Mouse (Mus musculus): ENCODE results near the gene Ptdss2. TPM values are rescaled to one million over a fixed set of nuclear protein-coding genes. Genes with fewer than 3 reads are reported as not detected.

Ptdss2 gene
- polyA plus RNA-seq, 1 experiment from 2014 or later = 60.3 TPM

DNA sequence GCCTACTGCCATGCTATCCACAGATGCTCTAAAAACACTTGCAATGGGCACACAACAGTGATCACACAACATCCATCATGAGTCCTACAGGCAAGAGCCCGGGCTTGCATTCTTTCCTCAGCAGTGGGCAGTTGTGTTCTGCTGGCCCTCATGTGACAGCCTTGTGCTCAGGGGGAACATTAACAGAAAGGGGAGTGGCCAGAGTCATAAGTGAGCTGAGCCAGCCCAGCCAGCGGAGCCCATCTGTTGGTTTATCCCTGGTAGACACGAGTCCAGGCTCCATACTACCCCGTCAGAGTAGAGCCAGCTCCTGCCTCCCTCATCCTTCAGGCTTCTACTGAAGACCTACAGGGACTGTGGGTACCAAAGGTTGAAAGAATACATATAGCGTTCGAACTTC, 28.2 kb upstream of the Ptdss2 start:
- H3K9ac ChIP-seq (ENCODE audit: low read depth, low read length) = no peak overlapping the region
- H3K4me2 ChIP-seq (ENCODE audit: low read depth, low read length) = no peak overlapping the region
- no peak overlapping the region for H3K27ac ChIP-seq (ENCODE audit: low read length)
- no peaks in the 10 kb centered on the region for H3K36me3 ChIP-seq (ENCODE audit: control insufficient read depth, insufficient read depth, low read length)
- peaks cover 34% of the 10 kb centered on the region for H3K4me1 ChIP-seq (ENCODE audit: control insufficient read depth, insufficient read depth, low read length)
- WGBS = 75% methylated on average over 6 of the region's 6 CpGs
- H3K4me3 ChIP-seq (ENCODE audit: low read length) = no peak overlapping the region
- ATAC-seq = no peak
- H3K27me3 ChIP-seq (replicated peaks; ENCODE audit: control insufficient read depth, insufficient read depth, low read length) = no peaks in the 10 kb centered on the region
- H3K9me3 ChIP-seq (ENCODE audit: control insufficient read depth, low read length) = no peaks in the 10 kb centered on the region

DNA sequence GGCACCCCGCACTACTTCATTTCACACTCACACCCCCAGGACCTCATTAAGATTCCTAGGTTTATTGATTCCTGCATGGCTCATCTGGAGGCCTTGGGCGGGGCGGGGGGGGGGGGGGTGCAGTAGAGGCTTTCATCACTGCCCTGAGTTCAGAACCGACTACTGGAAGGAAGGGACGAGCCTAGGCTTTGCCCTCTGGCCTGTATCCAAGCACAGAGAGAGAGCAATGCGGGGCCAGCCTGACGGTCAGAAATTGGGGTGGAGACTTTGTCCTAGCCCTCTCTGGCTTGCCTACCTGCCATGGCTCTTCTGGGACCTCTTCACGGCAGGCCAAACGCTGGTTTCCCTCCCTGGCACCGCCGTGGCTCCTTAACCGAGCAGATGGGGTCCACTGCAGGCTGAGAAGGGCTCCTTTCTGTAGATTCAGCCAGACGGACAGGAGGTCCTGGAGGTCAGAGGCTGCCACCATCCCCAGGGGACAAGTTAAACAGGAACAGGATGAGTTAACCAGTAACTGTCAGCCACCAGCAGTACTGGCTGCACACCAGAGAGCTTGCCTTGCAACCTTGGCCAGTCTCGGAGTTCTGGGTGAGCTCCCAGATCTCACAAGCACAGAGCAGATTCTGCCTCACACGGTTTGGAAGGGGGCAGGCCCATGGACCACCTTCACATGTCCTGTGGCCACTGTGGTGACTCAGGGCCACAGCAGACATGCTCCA, 27.5 kb upstream of the Ptdss2 start:
- WGBS = 61% methylated on average over 15 of the region's 15 CpGs
- no peaks in the 10 kb centered on the region for H3K27me3 ChIP-seq (replicated peaks; ENCODE audit: control insufficient read depth, insufficient read depth, low read length)
- H3K4me1 ChIP-seq (ENCODE audit: control insufficient read depth, insufficient read depth, low read length) = peaks cover 35% of the 10 kb centered on the region
- H3K9ac ChIP-seq (ENCODE audit: low read depth, low read length) = peak overlapping the region; percentile 32
- H3K9me3 ChIP-seq (ENCODE audit: control insufficient read depth, low read length) = no peaks in the 10 kb centered on the region
- no peak overlapping the region for H3K4me3 ChIP-seq (ENCODE audit: low read length)
- ATAC-seq = no peak
- no peaks in the 10 kb centered on the region for H3K36me3 ChIP-seq (ENCODE audit: control insufficient read depth, insufficient read depth, low read length)
- H3K4me2 ChIP-seq (ENCODE audit: low read depth, low read length) = no peak overlapping the region
- H3K27ac ChIP-seq (ENCODE audit: low read length) = no peak overlapping the region; the same call in 1 of the 2 replicates

DNA sequence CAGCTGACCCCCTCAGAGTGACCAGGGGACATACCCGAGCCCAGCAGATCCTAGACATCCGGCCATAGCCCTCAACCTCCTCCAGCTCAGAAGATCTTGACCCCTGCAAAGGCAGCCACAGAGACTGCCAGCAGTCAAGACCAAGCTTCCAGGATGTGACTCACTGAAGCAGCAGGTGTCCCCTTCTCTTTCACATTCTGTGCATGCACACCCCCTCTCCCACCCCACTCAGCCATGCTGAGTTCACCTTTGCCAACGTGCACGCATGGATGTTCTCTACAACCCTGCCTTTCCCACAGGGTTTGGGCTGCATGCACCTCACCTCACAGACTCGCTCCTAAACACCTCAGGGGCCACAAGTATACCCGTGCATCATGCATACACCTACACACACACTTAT, 26.2 kb upstream of the Ptdss2 start:
- no peak overlapping the region; the same call in 1 of the 2 replicates for H3K4me2 ChIP-seq (ENCODE audit: low read depth, low read length)

DNA sequence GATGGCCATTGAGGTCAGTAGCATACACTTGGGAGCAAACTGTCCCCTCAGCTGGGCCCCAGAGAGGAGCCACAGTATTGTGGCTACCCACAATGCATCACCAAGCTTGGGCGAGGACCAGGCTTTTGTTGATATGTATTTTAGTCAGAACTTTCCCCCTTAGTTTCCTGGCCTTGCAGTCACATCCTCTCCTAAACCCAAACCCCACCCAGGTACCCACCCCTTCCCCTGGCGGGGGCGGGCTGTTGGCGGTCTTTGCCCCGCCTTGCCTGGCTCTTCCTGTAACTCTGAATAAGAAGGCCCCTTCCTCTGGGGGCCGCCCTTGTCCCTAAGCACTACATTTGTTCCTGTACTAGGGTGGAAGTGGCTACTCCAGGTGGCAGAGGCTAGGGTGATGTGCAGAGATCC, 25.5 kb upstream of the Ptdss2 start:
- Histone ChIP-seq H3K4me1 (ENCODE audit: control insufficient read depth, insufficient read depth, low read length) (peaks cover 33% of the 10 kb centered on the region), H3K36me3 (ENCODE audit: control insufficient read depth, insufficient read depth, low read length) (no peaks in the 10 kb centered on the region), H3K9me3 (ENCODE audit: control insufficient read depth, low read length) (no peaks in the 10 kb centered on the region), H3K4me3 (ENCODE audit: low read length) (0 out of 2 replicates have a peak overlapping the region, but pooled peaks have one; percentile 5), H3K9ac (ENCODE audit: low read depth, low read length) (0 out of 2 replicates have a peak overlapping the region, but pooled peaks have one; percentile 14), H3K4me2 (ENCODE audit: low read depth, low read length) (no peak overlapping the region; the same call in 1 of the 2 replicates), H3K27ac (ENCODE audit: low read length) (peak overlapping the region; percentile 2; the same call in 1 of the 2 replicates), H3K27me3 (replicated peaks; ENCODE audit: control insufficient read depth, insufficient read depth, low read length) (peaks cover 2% of the 10 kb centered on the region; the same call in 1 of the 2 replicates)
- 53% methylated on average over 6 of the region's 6 CpGs for WGBS
- ATAC-seq = no peak

More for the DNA sequence above, 26.2 kb upstream of the Ptdss2 start:
- peaks cover 33% of the 10 kb centered on the region for H3K4me1 ChIP-seq (ENCODE audit: control insufficient read depth, insufficient read depth, low read length)
- no peaks in the 10 kb centered on the region for H3K36me3 ChIP-seq (ENCODE audit: control insufficient read depth, insufficient read depth, low read length)
- H3K9ac ChIP-seq (ENCODE audit: low read depth, low read length) = 0 out of 2 replicates have a peak overlapping the region, but pooled peaks have one; percentile 14
- H3K9me3 ChIP-seq (ENCODE audit: control insufficient read depth, low read length) = no peaks in the 10 kb centered on the region
- no peak overlapping the region for H3K4me3 ChIP-seq (ENCODE audit: low read length)
- H3K27me3 ChIP-seq (replicated peaks; ENCODE audit: control insufficient read depth, insufficient read depth, low read length) = peaks cover 2% of the 10 kb centered on the region; the same call in 1 of the 2 replicates
- H3K27ac ChIP-seq (ENCODE audit: low read length) = no peak overlapping the region
- WGBS = 86% methylated on average over 6 of the region's 6 CpGs
- no peak for ATAC-seq

DNA sequence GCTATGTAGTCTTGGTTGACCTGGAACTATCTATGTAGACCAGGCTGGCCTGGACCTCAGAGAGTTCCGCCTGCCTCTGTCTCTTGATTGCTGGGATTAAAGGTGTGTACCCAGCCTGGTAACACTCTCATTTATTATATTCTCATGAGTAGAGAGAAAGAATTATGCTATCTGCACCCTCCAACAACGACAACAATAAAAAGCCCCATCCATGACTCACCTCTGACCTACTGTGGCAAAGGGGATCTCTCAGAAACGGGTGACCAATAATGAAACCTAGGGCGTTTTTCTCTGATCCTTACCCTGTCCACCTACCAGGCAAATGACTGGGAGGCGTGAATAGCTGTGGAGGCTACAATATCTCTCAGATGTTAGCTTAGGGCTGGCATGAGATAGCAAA, 25.0 kb upstream of the Ptdss2 start:
- H3K4me1 ChIP-seq (ENCODE audit: control insufficient read depth, insufficient read depth, low read length) = peaks cover 30% of the 10 kb centered on the region
- no peak overlapping the region for H3K9ac ChIP-seq (ENCODE audit: low read depth, low read length)
- no peak overlapping the region for H3K4me2 ChIP-seq (ENCODE audit: low read depth, low read length)
- no peaks in the 10 kb centered on the region for H3K9me3 ChIP-seq (ENCODE audit: control insufficient read depth, low read length)
- H3K36me3 ChIP-seq (ENCODE audit: control insufficient read depth, insufficient read depth, low read length) = no peaks in the 10 kb centered on the region
- no peak overlapping the region for H3K4me3 ChIP-seq (ENCODE audit: low read length)
- peak overlapping the region; percentile 2; the same call in 1 of the 2 replicates for H3K27ac ChIP-seq (ENCODE audit: low read length)
- no peak for ATAC-seq
- H3K27me3 ChIP-seq (replicated peaks; ENCODE audit: control insufficient read depth, insufficient read depth, low read length) = peaks cover 2% of the 10 kb centered on the region; the same call in 1 of the 2 replicates
- 78% methylated on average over 5 of the region's 5 CpGs for WGBS

DNA sequence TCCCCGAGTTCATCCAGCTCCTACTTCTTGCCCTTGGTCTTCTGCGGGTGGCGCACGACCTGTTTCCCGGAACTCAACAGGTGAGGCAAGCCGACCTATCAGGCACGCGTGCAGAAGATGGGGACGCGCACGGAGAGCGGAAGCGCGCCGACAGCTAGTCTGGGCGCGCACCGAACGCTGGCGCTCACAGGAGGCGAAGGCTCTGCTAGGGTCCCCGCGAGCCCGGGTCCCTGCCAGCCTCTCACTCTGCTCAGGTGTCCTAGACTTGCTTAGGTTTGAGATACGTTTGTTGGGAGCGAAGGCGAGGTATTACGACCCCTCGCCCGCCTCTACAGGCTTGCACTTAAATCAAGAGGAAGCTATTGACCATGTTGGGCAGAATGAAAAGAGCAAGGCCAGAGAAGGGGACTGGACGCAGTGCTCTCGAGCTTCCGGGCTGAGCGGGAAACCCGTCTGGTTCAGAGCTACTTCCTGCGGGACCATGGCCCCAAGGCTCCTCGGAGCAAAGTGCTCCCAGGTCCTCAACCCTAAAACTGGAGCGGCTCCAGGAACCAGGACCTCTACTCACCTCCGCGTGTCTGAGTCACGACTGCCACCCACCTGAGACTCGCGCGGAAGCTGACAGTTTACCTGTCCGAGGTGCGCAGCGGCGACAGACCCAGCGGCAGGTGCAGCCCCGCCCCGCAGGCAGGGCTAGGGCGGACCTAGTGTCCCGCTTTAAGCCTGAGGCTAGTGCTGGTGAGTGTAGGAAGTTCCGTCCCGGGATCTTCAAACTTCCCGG, 22.1 kb upstream of the Ptdss2 start, which contains the start of gene Sigirr:
Gene Sigirr, minus strand, starts transcription at position 662 of the 781 bp plus-strand sequence.
- Histone ChIP-seq H3K4me3 (ENCODE audit: low read length) (peak within 1 kb of the TSS; percentile 59), H3K9ac (ENCODE audit: low read depth, low read length) (peak within 1 kb of the TSS; percentile 77), H3K4me1 (ENCODE audit: control insufficient read depth, insufficient read depth, low read length) (peaks cover 16% of the 10 kb centered on the region), H3K4me2 (ENCODE audit: low read depth, low read length) (peak within 1 kb of the TSS; percentile 83), H3K27ac (ENCODE audit: low read length) (peak within 1 kb of the TSS; percentile 97), H3K9me3 (ENCODE audit: control insufficient read depth, low read length) (no peaks in the 10 kb centered on the region), H3K36me3 (ENCODE audit: control insufficient read depth, insufficient read depth, low read length) (no peaks in the 10 kb centered on the region), H3K27me3 (replicated peaks; ENCODE audit: control insufficient read depth, insufficient read depth, low read length) (peaks cover 2% of the 10 kb centered on the region; the same call in 1 of the 2 replicates)
- WGBS = under 1% methylated on average over 56 of the region's 56 CpGs
- ATAC-seq = peak; percentile 88

DNA sequence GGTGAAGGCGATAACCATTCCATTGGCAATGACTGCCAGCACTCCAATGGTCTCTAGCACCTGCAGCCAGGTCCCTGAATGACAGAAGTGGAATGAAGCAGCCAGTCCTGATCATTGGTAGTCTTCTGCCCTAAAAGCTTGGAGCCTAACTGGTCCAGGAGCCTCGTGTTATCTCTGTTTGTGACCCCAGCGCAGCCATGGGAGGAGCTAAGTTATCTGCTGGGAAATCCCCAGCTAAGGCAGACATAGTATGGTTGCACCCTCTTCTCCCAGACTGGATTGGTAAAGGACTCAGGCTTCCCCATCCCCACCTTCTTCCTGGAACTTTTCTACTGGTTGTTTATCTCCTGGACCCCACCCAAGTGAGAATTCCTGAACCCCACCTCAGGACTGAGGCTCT, 19.0 kb upstream of the Ptdss2 start:
- Histone ChIP-seq H3K27me3 (replicated peaks; ENCODE audit: control insufficient read depth, insufficient read depth, low read length) (peaks cover 2% of the 10 kb centered on the region; the same call in 1 of the 2 replicates), H3K4me1 (ENCODE audit: control insufficient read depth, insufficient read depth, low read length) (peaks cover 5% of the 10 kb centered on the region; the same call in 1 of the 2 replicates), H3K4me3 (ENCODE audit: low read length) (no peak overlapping the region), H3K9ac (ENCODE audit: low read depth, low read length) (no peak overlapping the region), H3K27ac (ENCODE audit: low read length) (no peak overlapping the region), H3K36me3 (ENCODE audit: control insufficient read depth, insufficient read depth, low read length) (no peaks in the 10 kb centered on the region), H3K4me2 (ENCODE audit: low read depth, low read length) (no peak overlapping the region), H3K9me3 (ENCODE audit: control insufficient read depth, low read length) (no peaks in the 10 kb centered on the region)
- no peak for ATAC-seq
- WGBS = 63% methylated on average over 3 of the region's 3 CpGs

DNA sequence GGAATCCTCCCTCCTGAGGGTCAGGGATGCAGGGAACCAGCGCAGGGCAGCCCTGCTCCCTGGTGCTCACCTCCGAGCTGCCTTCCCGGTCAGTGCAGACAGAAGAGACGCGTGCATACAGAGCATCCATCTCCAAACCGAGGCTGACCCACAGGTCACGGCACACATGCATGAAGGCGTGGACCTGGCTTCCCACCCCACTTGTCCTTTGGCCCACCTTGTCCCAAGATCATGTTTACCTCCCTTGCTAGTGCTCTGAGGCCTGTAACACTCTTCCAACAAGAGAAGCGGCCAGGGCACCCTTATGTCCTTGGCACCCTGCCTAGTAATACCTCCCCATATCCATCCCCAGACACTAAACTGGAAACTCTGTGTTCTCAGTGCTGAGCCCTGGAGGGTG, 6.3 kb upstream of the Ptdss2 start:
- H3K9ac ChIP-seq (ENCODE audit: low read depth, low read length) = 0 out of 2 replicates have a peak overlapping the region, but pooled peaks have one; percentile 4
- H3K27ac ChIP-seq (ENCODE audit: low read length) = no peak overlapping the region
- no peak for ATAC-seq
- peak overlapping the region; percentile 57; the same call in 1 of the 2 replicates for H3K4me2 ChIP-seq (ENCODE audit: low read depth, low read length)
- 87% methylated on average over 9 of the region's 9 CpGs for WGBS
- 0 out of 2 replicates have a peak overlapping the region, but pooled peaks have one; percentile 50 for H3K4me3 ChIP-seq (ENCODE audit: low read length)
- H3K4me1 ChIP-seq (ENCODE audit: control insufficient read depth, insufficient read depth, low read length) = no peaks in the 10 kb centered on the region
- no peaks in the 10 kb centered on the region for H3K36me3 ChIP-seq (ENCODE audit: control insufficient read depth, insufficient read depth, low read length)
- no peaks in the 10 kb centered on the region for H3K27me3 ChIP-seq (replicated peaks; ENCODE audit: control insufficient read depth, insufficient read depth, low read length)
- no peaks in the 10 kb centered on the region for H3K9me3 ChIP-seq (ENCODE audit: control insufficient read depth, low read length)

DNA sequence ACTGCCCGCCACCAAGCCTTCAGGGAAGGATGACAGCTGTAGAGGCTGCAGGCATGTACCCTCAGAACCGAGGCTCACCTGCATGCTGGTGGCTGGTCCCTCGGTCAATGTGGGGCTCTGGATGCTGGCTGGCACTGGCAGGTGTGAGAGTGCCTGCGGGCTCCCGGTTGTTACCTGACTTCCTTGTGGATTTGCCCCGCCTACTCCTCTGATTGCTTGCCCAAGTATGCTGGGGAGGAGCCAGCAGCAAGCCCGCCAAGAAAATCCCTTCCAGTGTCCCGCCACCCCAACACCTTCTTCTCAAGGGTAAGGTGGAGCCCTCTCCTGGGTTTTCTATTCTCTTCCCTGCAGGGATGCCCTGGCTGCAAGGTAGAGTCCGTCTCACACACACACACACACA, 4.5 kb upstream of the Ptdss2 start, which contains the start of gene Ano9:
Gene Ano9, minus strand, starts transcription at position 171 of the 400 bp plus-strand sequence.
- Histone ChIP-seq H3K4me1 (ENCODE audit: control insufficient read depth, insufficient read depth, low read length) (peaks cover 5% of the 10 kb centered on the region), H3K4me2 (ENCODE audit: low read depth, low read length) (peak within 1 kb of the TSS; percentile 57), H3K36me3 (ENCODE audit: control insufficient read depth, insufficient read depth, low read length) (no peaks in the 10 kb centered on the region), H3K4me3 (ENCODE audit: low read length) (peak within 1 kb of the TSS; percentile 50), H3K9ac (ENCODE audit: low read depth, low read length) (peak within 1 kb of the TSS; percentile 67), H3K27me3 (replicated peaks; ENCODE audit: control insufficient read depth, insufficient read depth, low read length) (no peaks in the 10 kb centered on the region), H3K27ac (ENCODE audit: low read length) (peak within 1 kb of the TSS; percentile 68), H3K9me3 (ENCODE audit: control insufficient read depth, low read length) (no peaks in the 10 kb centered on the region)
- ATAC-seq = peak; percentile 62
- WGBS = 10% methylated on average over 9 of the region's 9 CpGs

Data from intestine, embryonic 16.5 days (tissue).